Comparison of ENCODE assay signal across 28 mouse cellular contexts in genomic region chr5:53551394-53551793, GRCm38 (mm10).
DNase-seq lines count a peak whose midpoint lies in the region; ATAC-seq and TF ChIP-seq lines count a peak whose summit lies in the region.
"Had no signal": no experiment of that assay in that cellular context is flagged by ENCODE, and none has a peak within 500 bp of the region (broad histone marks: within the 10 kb centered on the region; RNA-seq: fewer than 3 reads in every experiment).

No protein-coding gene starts in this region.

- ATAC-seq in limb, embryonic 13.5 days (ENCODE audit: low FRiP score, low read depth), result peak; percentile 44; the same call in 1 of the 2 replicates
- ATAC-seq in liver, postnatal 0 days, result no peak
- ATAC-seq: forebrain, embryonic 15.5 days; Patski had no signal

- H3K27ac ChIP-seq in limb, embryonic 13.5 days, result no peak overlapping the region
- H3K27ac ChIP-seq in limb, embryonic 10.5 days, result no peak overlapping the region
- no peak overlapping the region for H3K27ac ChIP-seq in hindbrain, embryonic 10.5 days
- H3K27ac ChIP-seq in liver, postnatal 0 days (ENCODE audit: low read depth), result no peak overlapping the region
- H3K27ac ChIP-seq: forebrain, embryonic 15.5 days; heart, embryonic 10.5 days; hindbrain, embryonic 14.5 days; kidney, embryonic 15.5 days; liver, embryonic 14.5 days; neural tube, embryonic 15.5 days had no signal

- peaks cover 21% of the 10 kb centered on the region for H3K4me1 ChIP-seq in limb, embryonic 13.5 days
- no peaks in the 10 kb centered on the region for H3K4me1 ChIP-seq in limb, embryonic 10.5 days
- peaks cover 71% of the 10 kb centered on the region for H3K4me1 ChIP-seq in E14TG2a.4 (replicated peaks; ENCODE audit: low read depth, low read length)
- peaks cover 6% of the 10 kb centered on the region; the same call in 1 of the 2 replicates for H3K4me1 ChIP-seq in hindbrain, embryonic 10.5 days (replicated peaks)
- H3K4me1 ChIP-seq in liver, postnatal 0 days (ENCODE audit: insufficient read depth), result 0 out of 2 replicates have a peak, but pooled peaks cover 3% of the 10 kb centered on the region
- H3K4me1 ChIP-seq: forebrain, embryonic 15.5 days; heart, embryonic 10.5 days; kidney, embryonic 15.5 days; neural tube, embryonic 15.5 days had no signal

- H3K4me2 ChIP-seq in limb, embryonic 13.5 days (replicated peaks), result no peak overlapping the region
- H3K4me2 ChIP-seq in myocyte (ENCODE audit: low read depth), result no peak overlapping the region
- no peak overlapping the region for H3K4me2 ChIP-seq in liver, postnatal 0 days (ENCODE audit: low read depth, low read length)
- H3K4me2 ChIP-seq: forebrain, embryonic 15.5 days; hindbrain, embryonic 14.5 days; kidney, embryonic 15.5 days; lung, embryonic 14.5 days; neural tube, embryonic 15.5 days had no signal

- H3K9ac ChIP-seq in limb, embryonic 13.5 days, result no peak overlapping the region
- H3K9ac ChIP-seq in liver, postnatal 0 days (replicated peaks), result no peak overlapping the region
- H3K9ac ChIP-seq: forebrain, embryonic 15.5 days; hindbrain, embryonic 14.5 days; kidney, embryonic 15.5 days; liver, embryonic 14.5 days; lung, embryonic 14.5 days; neural tube, embryonic 15.5 days had no signal

- 0 out of 2 replicates have a peak, but pooled peaks cover 2% of the 10 kb centered on the region for H3K27me3 ChIP-seq in limb, embryonic 13.5 days
- no peaks in the 10 kb centered on the region for H3K27me3 ChIP-seq in limb, embryonic 10.5 days (ENCODE audit: low read depth, poor library complexity, severe bottlenecking)
- no peaks in the 10 kb centered on the region for H3K27me3 ChIP-seq in E14TG2a.4 (ENCODE audit: insufficient read depth, low read length)
- no peaks in the 10 kb centered on the region for H3K27me3 ChIP-seq in myocyte (ENCODE audit: control insufficient read depth, insufficient read depth, insufficient read length)
- H3K27me3 ChIP-seq in hindbrain, embryonic 10.5 days (ENCODE audit: insufficient read depth, poor library complexity, severe bottlenecking), result no peaks in the 10 kb centered on the region
- H3K27me3 ChIP-seq in liver, postnatal 0 days (ENCODE audit: insufficient read depth, low read length), result no peaks in the 10 kb centered on the region
- H3K27me3 ChIP-seq: forebrain, embryonic 15.5 days; kidney, embryonic 15.5 days; neural tube, embryonic 15.5 days; Patski had no signal

- no peaks in the 10 kb centered on the region for H3K79me2 ChIP-seq in myocyte (ENCODE audit: control insufficient read depth, insufficient read depth)

- no peaks in the 10 kb centered on the region for H3K36me3 ChIP-seq in limb, embryonic 13.5 days
- no peaks in the 10 kb centered on the region for H3K36me3 ChIP-seq in limb, embryonic 10.5 days
- no peaks in the 10 kb centered on the region for H3K36me3 ChIP-seq in E14TG2a.4 (ENCODE audit: insufficient read depth, low read length)
- no peaks in the 10 kb centered on the region for H3K36me3 ChIP-seq in myocyte (ENCODE audit: control insufficient read depth, insufficient read depth)
- H3K36me3 ChIP-seq in hindbrain, embryonic 10.5 days, result no peaks in the 10 kb centered on the region
- H3K36me3 ChIP-seq in liver, postnatal 0 days (replicated peaks; ENCODE audit: insufficient read depth, low read length), result no peaks in the 10 kb centered on the region
- H3K36me3 ChIP-seq: forebrain, embryonic 15.5 days; G1E; heart, embryonic 10.5 days; kidney, embryonic 15.5 days; neural tube, embryonic 15.5 days had no signal

- TF ChIP-seq POLR2A in myocyte (IDR thresholded peaks at IDR 0.05; ENCODE audit: insufficient read length, low read depth), result no peak

- TF ChIP-seq CTCF in E14TG2a.4 (conservative IDR thresholded peaks at IDR 0.05; ENCODE audit: low read length), result no peak
- TF ChIP-seq CTCF in liver, postnatal 0 days (IDR thresholded peaks at IDR 0.05; ENCODE audit: low read depth), result no peak

- WGBS in limb, embryonic 13.5 days, result 64% methylated on average over 6 of the region's 6 CpGs
- 87% methylated on average over 6 of the region's 6 CpGs for WGBS in limb, embryonic 10.5 days
- WGBS in hindbrain, embryonic 10.5 days, result 68% methylated on average over 6 of the region's 6 CpGs
- WGBS in liver, postnatal 0 days (ENCODE audit: insufficient replicate concordance), result 75% methylated on average over 6 of the region's 6 CpGs

- H3K4me3 ChIP-seq in limb, embryonic 13.5 days, result no peak overlapping the region
- H3K4me3 ChIP-seq in limb, embryonic 10.5 days, result no peak overlapping the region
- H3K4me3 ChIP-seq in E14TG2a.4 (replicated peaks; ENCODE audit: low read length) (peak overlapping the region; percentile 46), myocyte (no peak overlapping the region)
- H3K4me3 ChIP-seq in hindbrain, embryonic 10.5 days, result no peak overlapping the region
- H3K4me3 ChIP-seq in liver, postnatal 0 days (ENCODE audit: low read depth, low read length), result no peak overlapping the region
- H3K4me3 ChIP-seq: forebrain, embryonic 15.5 days; heart, embryonic 10.5 days; kidney, embryonic 15.5 days; neural tube, embryonic 15.5 days had no signal

- no peak overlapping the region for H3ac ChIP-seq in myocyte (ENCODE audit: control insufficient read depth, insufficient read length)

- no peak for TF ChIP-seq EP300 in liver, postnatal 0 days (IDR thresholded peaks at IDR 0.05; ENCODE audit: low read depth)

- no peak for DNase-seq in limb, embryonic 10.5 days (ENCODE audit: low spot score)
- DNase-seq in adrenal gland, postnatal 25 days, result peak; percentile 5
- no peak for DNase-seq in frontal cortex, postnatal 10 days (ENCODE audit: low spot score in 2 of 2)
- no peak for DNase-seq in hindbrain, embryonic 10.5 days (ENCODE audit: low spot score)
- DNase-seq in liver, postnatal 0 days, result no peak
- DNase-seq: cerebellum, adult 2 months; cerebellum, postnatal 25 days; heart, postnatal 4 days; kidney, adult 11 months; kidney, postnatal 25 days; liver; lung, embryonic 14.5 days; lung, postnatal 14 days; midbrain, embryonic 14.5 days; retina, postnatal 1 day; right cerebral cortex, postnatal 14 days; thymus, postnatal 14 days had no signal

- no peaks in the 10 kb centered on the region for H3K9me3 ChIP-seq in limb, embryonic 13.5 days
- no peaks in the 10 kb centered on the region for H3K9me3 ChIP-seq in limb, embryonic 10.5 days (replicated peaks)
- peaks cover 16% of the 10 kb centered on the region for H3K9me3 ChIP-seq in E14TG2a.4 (ENCODE audit: low read length)
- H3K9me3 ChIP-seq in hindbrain, embryonic 10.5 days, result no peaks in the 10 kb centered on the region
- H3K9me3 ChIP-seq in liver, postnatal 0 days (ENCODE audit: low read length), result no peaks in the 10 kb centered on the region
- H3K9me3 ChIP-seq: forebrain, embryonic 15.5 days; G1E; heart, embryonic 10.5 days; kidney, embryonic 15.5 days; neural tube, embryonic 15.5 days had no signal

TF ChIP-seq in myocyte, 11 proteins besides CTCF, POLR2A, EP300 and RAD21:
- TF ChIP-seq TCF3 (IDR thresholded peaks at IDR 0.05; ENCODE audit: insufficient read length, low read depth), result no peak
- TF ChIP-seq CEBPB (IDR thresholded peaks at IDR 0.05; ENCODE audit: insufficient read depth, poor library complexity, severe bottlenecking), result peak; percentile 48; the same call in 1 of the 2 replicates
TF ChIP-seq in myocyte: peak in this region for 1.
